Comparison of ENCODE assay signal across 9 mouse cellular contexts in genomic region chr12:77092741-77093140, GRCm38 (mm10).
A peak's percentile ranks its signal among the peaks of the same experiment; 100 is the strongest.
DNase-seq lines count a peak whose midpoint lies in the region; TF ChIP-seq lines count a peak whose summit lies in the region.
"Had no signal": no experiment of that assay in that cellular context is flagged by ENCODE, and none has a peak within 500 bp of the region (broad histone marks: within the 10 kb centered on the region; RNA-seq: fewer than 3 reads in every experiment).

No protein-coding gene starts in this region.

- H3K4me3 ChIP-seq in heart, adult 2 months: no peak overlapping the region
- H3K4me3 ChIP-seq: heart, embryonic 12.5 days had no signal

- no peaks in the 10 kb centered on the region for H3K36me3 ChIP-seq in heart, adult 2 months (ENCODE audit: control insufficient read depth, insufficient read depth, low read length)
- H3K36me3 ChIP-seq: heart, embryonic 12.5 days had no signal

- no peaks in the 10 kb centered on the region for H3K27me3 ChIP-seq in heart, adult 2 months (ENCODE audit: control insufficient read depth, insufficient read depth, low read length)
- H3K27me3 ChIP-seq: heart, embryonic 12.5 days had no signal

- TF ChIP-seq EP300 in heart, adult 2 months (IDR thresholded peaks at IDR 0.05; ENCODE audit: insufficient read depth, low read depth, low read length): no peak

- H3K27ac ChIP-seq in heart, adult 2 months: no peak overlapping the region

- no peak for TF ChIP-seq CTCF in heart, adult 2 months (IDR thresholded peaks at IDR 0.05)

- H3K4me1 ChIP-seq in heart, adult 2 months (ENCODE audit: control insufficient read depth, insufficient read depth, low read length): peaks cover 5% of the 10 kb centered on the region

- WGBS in heart, adult 2 months: 26% methylated on average over 3 of the region's 3 CpGs

- H3K79me2 ChIP-seq in heart, adult 2 months (replicated peaks; ENCODE audit: control insufficient read depth, insufficient read depth, low read length): no peaks in the 10 kb centered on the region

- intact Hi-C loops in heart, adult 2 months (cut with DNase I): no loop called here

- no peak for TF ChIP-seq POLR2A in heart, adult 2 months (IDR thresholded peaks at IDR 0.05; ENCODE audit: insufficient read depth, low read depth, low read length)

- no peak overlapping the region for H3K9ac ChIP-seq in heart, adult 2 months (ENCODE audit: low read depth, low read length)
- H3K9ac ChIP-seq: heart, embryonic 12.5 days had no signal

- DNase-seq in heart, adult 18-20 months: peak; percentile 7 to 9
- no peak for DNase-seq in heart, adult 2 months
- peak; percentile 37 for DNase-seq in urinary bladder, postnatal 14 days (ENCODE audit: low spot score)
- no peak for DNase-seq in urinary bladder, postnatal 10 days (ENCODE audit: low spot score)
- peak; percentile 21 to 52 for DNase-seq in layer of hippocampus, adult 8-10 months (ENCODE audit: low spot score in 2 of 2)
- DNase-seq in yolk sac, embryonic 10.5 days (ENCODE audit: low spot score): peak; percentile 21
- DNase-seq in thymus, postnatal 25 days: no peak
- DNase-seq in frontal cortex, postnatal 14 days (ENCODE audit: low spot score in 2 of 2): no peak

Comparison
In these comparisons a context has a peak if more than half of its experiments do, and no peak if none do; other contexts are left out.
1. DNase-seq: peak in heart, adult 18-20 months (2 of 2), urinary bladder, postnatal 14 days (single experiment), layer of hippocampus, adult 8-10 months (2 of 2) and yolk sac, embryonic 10.5 days (single experiment); none in heart, adult 2 months (0 of 2), urinary bladder, postnatal 10 days (single experiment), thymus, postnatal 25 days (single experiment) and frontal cortex, postnatal 14 days (0 of 2).